9 mouse cellular contexts compared by ENCODE assay signal in genomic region chr17:17404811-17405544, GRCm38 (mm10). TPM values are rescaled to one million over a fixed set of nuclear protein-coding genes. Genes with fewer than 3 reads are reported as not detected.
DNase-seq lines count a peak whose midpoint lies in the region.
"Had no signal": no experiment of that assay in that cellular context is flagged by ENCODE, and none has a peak within 500 bp of the region (broad histone marks: within the 10 kb centered on the region; RNA-seq: fewer than 3 reads in every experiment).

No protein-coding gene starts in this region.

- H3K9me3 ChIP-seq in limb, embryonic 10.5 days (replicated peaks): no peaks in the 10 kb centered on the region

- H3K4me1 ChIP-seq in limb, embryonic 10.5 days: peaks cover 62% of the 10 kb centered on the region

- WGBS in limb, embryonic 10.5 days: 25% methylated on average over 8 of the region's 8 CpGs

- no peaks in the 10 kb centered on the region for H3K27me3 ChIP-seq in limb, embryonic 10.5 days (ENCODE audit: low read depth, poor library complexity, severe bottlenecking)

- peaks cover 26% of the 10 kb centered on the region for H3K36me3 ChIP-seq in limb, embryonic 10.5 days

- peak overlapping the region; percentile 90 for H3K27ac ChIP-seq in limb, embryonic 10.5 days

- peak; percentile 21 for DNase-seq in adrenal gland, postnatal 14 days
- no peak for DNase-seq in adrenal gland, postnatal 25 days
- peak; percentile 53 for DNase-seq in right cerebral cortex, adult 18-20 months
- no peak for DNase-seq in right cerebral cortex, postnatal 14 days
- DNase-seq in limb, embryonic 10.5 days (ENCODE audit: low spot score): peak; percentile 75
- peak; percentile 26 for DNase-seq in thymus, postnatal 25 days
- DNase-seq in yolk sac, embryonic 10.5 days (ENCODE audit: low spot score): no peak
- DNase-seq in urinary bladder, adult 18-20 months (ENCODE audit: low spot score in 2 of 2): no peak
- DNase-seq: gastrocnemius, postnatal 14 days had no signal

- peak overlapping the region; percentile 57 for H3K4me3 ChIP-seq in limb, embryonic 10.5 days

RNA-seq across cellular contexts. Expression of gene Lix1, which starts 2.5 kb away (rescaled TPM):
- 6.9 and 9.6 TPM in 2 replicates for total RNA-seq in adrenal gland, postnatal 14 days (2021)
- 7.3 and 9.0 TPM in 2 replicates for total RNA-seq in adrenal gland, postnatal 25 days (2021)
- polyA plus RNA-seq in limb, embryonic 10.5 days (2016; fragmentation: Nextera tagmentation; extraction: Ambion mirVana): 216 and 262 TPM in 2 replicates

RNA-seq across cellular contexts. Expression of gene Riok2, which starts 30.9 kb away (rescaled TPM):
- 23.3 and 24.2 TPM in 2 replicates for total RNA-seq in adrenal gland, postnatal 14 days (2021)
- 37.4 and 43.5 TPM in 2 replicates for total RNA-seq in adrenal gland, postnatal 25 days (2021)
- polyA plus RNA-seq in limb, embryonic 10.5 days (2016; fragmentation: Nextera tagmentation; extraction: Ambion mirVana): 36.6 and 38.8 TPM in 2 replicates

Comparison
In these comparisons a context has a peak if more than half of its experiments do, and no peak if none do; other contexts are left out.
1. DNase-seq: peak in adrenal gland, postnatal 14 days (single experiment), right cerebral cortex, adult 18-20 months (single experiment), limb, embryonic 10.5 days (single experiment) and thymus, postnatal 25 days (single experiment); none in adrenal gland, postnatal 25 days (single experiment), right cerebral cortex, postnatal 14 days (single experiment), yolk sac, embryonic 10.5 days (single experiment) and urinary bladder, adult 18-20 months (0 of 2).